In the genomic region with DNA sequence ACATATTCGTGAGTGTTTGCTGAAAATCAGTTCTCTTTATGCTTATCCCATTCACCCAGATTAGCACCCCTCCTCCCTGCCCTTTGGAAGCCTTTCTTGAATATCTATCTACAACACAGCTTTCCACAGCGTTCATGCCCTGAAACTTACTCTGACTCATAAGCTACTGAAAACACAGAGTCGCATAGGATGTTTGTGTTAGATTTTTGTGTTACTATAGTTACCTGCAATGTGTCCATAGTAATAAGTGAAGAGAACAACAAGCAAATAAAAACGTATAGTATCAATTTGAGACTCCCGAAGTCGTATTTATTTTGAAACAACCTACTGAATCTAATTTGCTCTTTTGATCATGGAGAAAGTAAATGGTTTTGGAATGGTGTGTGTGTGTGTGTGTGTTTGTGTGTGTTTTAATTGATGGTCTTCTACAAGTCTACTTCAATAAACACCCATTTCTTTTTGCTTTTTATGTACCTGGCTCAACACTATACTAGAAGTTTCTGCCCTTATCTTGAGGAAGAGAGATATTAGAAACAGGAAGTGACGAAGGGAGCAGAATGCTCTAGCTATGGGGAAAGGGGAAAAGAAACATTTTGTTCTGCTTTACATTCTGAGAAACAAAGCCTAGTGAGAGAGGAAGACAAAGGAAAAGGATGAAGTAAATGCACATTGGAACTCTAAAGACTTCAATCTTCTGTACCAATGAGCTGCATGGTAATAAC, we compare ENCODE assay signal across 8 mouse cellular contexts. TPM values are rescaled to one million over a fixed set of nuclear protein-coding genes. Genes with fewer than 3 reads are reported as not detected.
DNase-seq lines count a peak whose midpoint lies in the region.

No protein-coding gene starts in this region.

- peak overlapping the region; percentile 61 for H3K4me3 ChIP-seq in limb, embryonic 10.5 days

- no peaks in the 10 kb centered on the region for H3K36me3 ChIP-seq in limb, embryonic 10.5 days

- peak overlapping the region; percentile 95 for H3K27ac ChIP-seq in limb, embryonic 10.5 days

- DNase-seq in adrenal gland, adult 2 months: peak; percentile 40
- DNase-seq in adrenal gland, postnatal 36 days: no peak
- DNase-seq in thymus, postnatal 0 days (ENCODE audit: low spot score): peak; percentile 17
- no peak for DNase-seq in thymus, postnatal 25 days
- no peak for DNase-seq in limb, embryonic 10.5 days (ENCODE audit: low spot score)
- peak; percentile 77 for DNase-seq in naive thymus-derived CD4-positive, alpha-beta T cell, adult 2 months (ENCODE audit: low read depth)
- no peak for DNase-seq in urinary bladder, postnatal 36 days (ENCODE audit: low spot score in 2 of 2)
- DNase-seq in cerebellum, postnatal 36 days: no peak

- H3K9me3 ChIP-seq in limb, embryonic 10.5 days (replicated peaks): no peaks in the 10 kb centered on the region

- no peaks in the 10 kb centered on the region for H3K27me3 ChIP-seq in limb, embryonic 10.5 days (ENCODE audit: low read depth, poor library complexity, severe bottlenecking)

- peaks cover 28% of the 10 kb centered on the region for H3K4me1 ChIP-seq in limb, embryonic 10.5 days

- WGBS in limb, embryonic 10.5 days: 66% methylated on average over 7 of the region's 7 CpGs

RNA-seq across cellular contexts. Expression of a gene that starts 5.5 kb away (rescaled TPM):
- 1,000 to 10,000 TPM in 1 of 2 experiments, 100 to 1,000 TPM in 1; 490 to 1,131 TPM for total RNA-seq in adrenal gland, adult 2 months (2021)
- polyA plus RNA-seq in adrenal gland, adult 2 months (2012; rRNA removed): 123 and 254 TPM in 2 replicates
- 100 to 1,000 TPM; 613 to 759 TPM for total RNA-seq in adrenal gland, postnatal 36 days (2021)
- 81.3 and 89.8 TPM in 2 replicates for polyA plus RNA-seq in thymus, postnatal 0 days (2015; fragmentation: Nextera tagmentation; extraction: Ambion mirVana)
- 91.1 and 92.8 TPM in 2 replicates for polyA plus RNA-seq in limb, embryonic 10.5 days (2016; fragmentation: Nextera tagmentation; extraction: Ambion mirVana)

Comparison
In these comparisons a context has a peak if more than half of its experiments do, and no peak if none do; other contexts are left out.
1. DNase-seq: peak in adrenal gland, adult 2 months (single experiment), thymus, postnatal 0 days (single experiment) and naive thymus-derived CD4-positive, alpha-beta T cell, adult 2 months (single experiment); none in adrenal gland, postnatal 36 days (0 of 2), thymus, postnatal 25 days (single experiment), limb, embryonic 10.5 days (single experiment), urinary bladder, postnatal 36 days (0 of 2) and cerebellum, postnatal 36 days (0 of 2).